Mouse (Mus musculus) spleen, postnatal 10 days (tissue): ENCODE measurements around the gene Selenos.
A peak's percentile ranks its signal among the peaks of the same experiment; 100 is the strongest.
"Not testable (repeated sequence)": the region's sequence is repeated elsewhere in the genome, so short reads cannot be mapped to it uniquely, and the experiment has no call there.

Experiments
- DNase-seq, 2 experiments: peaks; one replicate each; pipeline ENCODE4 v3.0.0; 2021 to 2022; ENCODE audit warnings: low spot score in 2 of 2

Gene Selenos

GRCm38 (mm10) chr7:66079364-66080230 lies at the start of gene Selenos:
Gene Selenos (plus strand): TSS chr7:66079649.
- DNase-seq = peak; percentile 90 to 96

- DNase-seq = no peak
Observed at GRCm38 (mm10) chr7:66036809-66037208, 42.6 kb upstream of the Selenos start.

GRCm38 (mm10) chr7:66038261-66038660 lies 41.2 kb upstream of the Selenos start:
- DNase-seq = no peak

- DNase-seq = no peak
Observed at GRCm38 (mm10) chr7:66038730-66039129, 40.7 kb upstream of the Selenos start.

GRCm38 (mm10) chr7:66040026-66040814 lies 39.2 kb upstream of the Selenos start:
- DNase-seq = no peak

- DNase-seq = no peak
Observed at GRCm38 (mm10) chr7:66043552-66044459, 35.6 kb upstream of the Selenos start, which contains the start of gene Gm45213. Gene Gm45213 (plus strand): TSS chr7:66043602.

GRCm38 (mm10) chr7:66044617-66045016 lies 34.8 kb upstream of the Selenos start:
- DNase-seq = no peak

GRCm38 (mm10) chr7:66046921-66047918 lies 32.2 kb upstream of the Selenos start:
- no peak for DNase-seq

- DNase-seq = no peak
Observed at GRCm38 (mm10) chr7:66047975-66048374, 31.5 kb upstream of the Selenos start.

GRCm38 (mm10) chr7:66048446-66049230 lies 30.8 kb upstream of the Selenos start:
- DNase-seq = no peak

- DNase-seq = no peak
Observed at GRCm38 (mm10) chr7:66053946-66054483, 25.4 kb upstream of the Selenos start.

GRCm38 (mm10) chr7:66055356-66055755 lies 24.1 kb upstream of the Selenos start:
- DNase-seq = not testable (repeated sequence)

- DNase-seq = no peak
Observed at GRCm38 (mm10) chr7:66058703-66059102, 20.7 kb upstream of the Selenos start, which contains the start of gene Snrpa1. Gene Snrpa1 (plus strand): TSS chr7:66059003.

GRCm38 (mm10) chr7:66060066-66060956 lies 19.1 kb upstream of the Selenos start:
- DNase-seq = peak; percentile 86 to 90

- no peak for DNase-seq
Observed at GRCm38 (mm10) chr7:66061057-66061456, 18.4 kb upstream of the Selenos start.

GRCm38 (mm10) chr7:66076411-66076810 lies 3.0 kb upstream of the Selenos start:
- no peak for DNase-seq

GRCm38 (mm10) chr7:66080231-66080613 lies 773 bp downstream of the Selenos start:
- no peak for DNase-seq

GRCm38 (mm10) chr7:66083757-66084156 lies 4.3 kb downstream of the Selenos start:
- no peak for DNase-seq
